Mouse (Mus musculus) heart, adult 18-20 months (tissue): Measurements from ENCODE around the gene S1pr1. TPM values are rescaled to one million over a fixed set of nuclear protein-coding genes. Genes with fewer than 3 reads are reported as not detected.
A peak's percentile ranks its signal among the peaks of the same experiment; 100 is the strongest.

Experiments used
- DNase-seq, 2 experiments: peaks; one replicate each; pipeline ENCODE4 v3.0.0; 2021 to 2022; ENCODE audit warnings: mixed read lengths in 1 of 2
- long read RNA-seq, 2 experiments: library from polyadenylated mRNA; stranded (forward); transcript quantifications; one replicate each; pipeline ENCODE4 v2.0.0; 2021
- total RNA-seq, 2 experiments: library from RNA; stranded (reverse); gene quantifications; 2 replicates each; pipeline ENCODE4 v1.2.3; 2021

Gene S1pr1
- total RNA-seq: 10 to 100 TPM; 66.2 to 69.4 TPM
- long read RNA-seq, experiment 1, transcript S1pr1-201 (2 exons, 3,046 nt): major isoform, 17 of 25 reads
- long read RNA-seq, experiment 1, partial matches to known transcripts: 0 of 25 reads
- long read RNA-seq, experiment 1, other reads (novel, unspliced or antisense): 8 of 25 reads
- long read RNA-seq, experiment 2, transcript S1pr1-201 (2 exons, 3,046 nt): major isoform, 9 of 13 reads
- long read RNA-seq, experiment 2, partial matches to known transcripts: 4 of 13 reads
- long read RNA-seq, experiment 2, other reads (novel, unspliced or antisense): 0 of 13 reads

DNA sequence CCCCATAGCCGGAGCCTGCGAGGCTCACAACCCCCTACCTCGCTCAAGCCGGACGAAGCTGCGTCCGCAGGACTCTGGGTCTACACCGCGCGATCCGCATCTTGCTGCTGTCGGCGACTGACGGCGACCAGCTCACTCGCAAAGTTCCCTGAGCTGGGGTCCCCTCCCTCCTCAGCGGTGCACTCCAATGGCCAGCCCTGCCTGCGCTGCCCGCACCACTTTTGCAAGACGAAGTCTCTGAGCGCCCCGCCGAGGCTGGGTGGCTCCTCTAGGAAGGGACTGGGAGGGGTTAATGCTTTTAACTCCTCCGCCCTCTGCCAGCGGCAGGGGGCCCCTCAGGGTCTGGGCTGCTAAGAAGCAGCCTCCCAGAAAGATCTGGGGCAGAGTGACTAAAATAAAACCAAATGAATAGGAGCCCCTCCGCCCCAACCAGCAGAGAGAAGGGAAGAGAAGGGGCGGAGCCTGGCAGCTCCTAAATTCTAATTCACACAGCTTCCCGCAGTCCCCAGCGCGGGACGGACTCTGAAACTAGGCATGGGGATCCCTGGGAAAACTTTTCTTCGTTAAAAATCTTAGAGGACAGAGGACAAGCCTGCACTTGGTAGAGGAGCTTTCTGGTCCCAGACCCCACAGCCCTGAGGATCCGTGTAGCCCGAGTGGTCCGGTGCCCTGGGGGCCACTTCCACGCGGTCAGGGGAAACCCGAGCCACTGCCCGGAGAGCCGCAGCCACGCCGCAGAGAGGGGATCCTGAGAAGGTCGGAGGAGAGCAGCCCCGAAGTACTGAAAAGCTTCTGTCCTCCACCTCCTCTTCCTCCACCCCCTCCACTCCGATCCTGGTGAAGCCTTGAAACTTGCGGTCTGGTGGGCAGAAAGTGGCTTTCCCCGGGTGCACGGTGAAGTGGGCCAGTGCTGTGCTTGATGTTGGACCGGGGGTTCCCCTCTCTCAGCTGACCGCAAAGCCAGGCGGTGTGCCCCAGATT, at the start of gene S1pr1:
Gene S1pr1 (minus strand): TSS at position 402 of the 981 bp plus-strand sequence.
- peak; percentile 85 to 93 for DNase-seq

DNA sequence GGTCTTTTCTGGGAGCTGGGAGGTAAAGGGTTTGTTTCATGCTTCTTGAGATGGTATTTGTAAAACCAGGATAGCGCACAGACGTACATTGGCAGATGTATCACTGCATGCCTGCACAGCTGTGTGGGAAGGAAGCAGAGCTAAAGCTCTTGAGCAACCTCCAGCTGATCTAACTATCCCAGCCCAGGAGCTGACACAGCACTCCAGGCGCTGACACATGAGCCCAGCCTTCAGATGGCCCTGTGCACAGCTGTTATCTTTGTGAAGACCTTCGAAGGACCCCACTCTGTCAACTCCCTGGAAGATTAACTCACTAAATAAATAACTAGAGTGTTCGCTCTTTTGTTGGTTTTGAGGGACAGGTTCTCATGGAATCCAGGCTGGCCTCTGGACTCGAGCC, 48.4 kb upstream of the S1pr1 start:
- peak; percentile 33 to 79 for DNase-seq

DNA sequence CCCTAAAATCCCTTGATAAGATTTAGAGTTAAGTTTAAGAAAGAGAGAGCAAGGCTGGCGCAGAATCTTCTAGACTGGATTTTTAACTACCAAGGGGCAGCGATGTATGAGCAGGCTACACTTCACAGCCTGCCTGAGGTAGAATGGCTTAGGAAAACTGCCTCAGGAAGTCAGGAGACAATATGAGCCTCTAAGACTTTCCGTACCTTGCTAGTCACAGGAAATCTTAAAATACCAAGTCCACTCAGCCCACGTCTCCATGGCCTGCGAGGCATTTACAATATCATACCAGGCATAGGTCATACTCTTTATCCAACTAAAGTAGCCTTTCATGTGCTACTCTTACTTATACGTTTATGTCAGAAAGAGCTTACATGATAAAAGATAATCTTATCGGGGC, 48.0 kb upstream of the S1pr1 start:
- peak in 1 of 2 experiments; percentile 37 for DNase-seq

DNA sequence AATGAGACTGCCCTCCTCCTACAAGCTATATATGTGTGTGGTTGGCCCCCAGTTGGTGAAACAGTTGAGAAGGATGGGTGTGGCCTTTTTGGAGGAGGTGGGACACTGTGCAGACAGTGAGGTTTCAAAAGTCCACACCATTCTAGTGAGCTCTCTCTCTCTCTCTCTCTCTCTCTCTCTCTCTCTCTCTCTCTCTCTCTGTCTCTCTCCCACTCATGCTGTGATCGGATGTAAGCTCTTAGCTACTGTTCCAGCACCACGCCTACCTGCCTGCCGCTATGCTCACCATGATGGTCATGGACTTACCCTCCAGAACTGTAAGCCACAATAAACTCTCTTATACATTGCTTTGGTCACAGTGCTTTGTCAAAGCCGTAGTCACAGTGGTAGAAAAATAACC, 44.8 kb upstream of the S1pr1 start:
- DNase-seq: no peak

DNA sequence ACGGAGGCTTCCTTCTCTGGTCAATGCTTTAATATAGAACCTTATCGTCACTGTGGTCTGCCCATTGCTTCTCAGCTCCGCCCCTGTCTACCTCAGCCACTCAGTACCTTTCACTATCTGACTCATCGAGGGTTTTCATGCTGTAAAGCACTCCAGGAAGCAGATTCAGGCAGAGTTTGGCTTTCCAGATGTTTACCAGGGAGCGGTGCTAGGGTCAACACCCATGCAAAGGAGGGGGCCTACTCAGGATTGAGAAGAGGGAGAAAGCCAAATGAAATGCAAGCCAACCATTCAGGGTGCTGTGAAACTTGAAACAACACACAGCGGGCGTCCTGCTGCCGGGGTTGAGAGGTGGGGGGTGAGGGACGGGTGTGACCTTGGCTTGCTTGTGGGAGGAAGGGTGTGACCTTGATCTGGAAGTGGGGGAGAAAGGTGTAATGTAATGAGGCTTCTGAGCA, 43.6 kb upstream of the S1pr1 start:
- DNase-seq: peak; percentile 59 to 84

DNA sequence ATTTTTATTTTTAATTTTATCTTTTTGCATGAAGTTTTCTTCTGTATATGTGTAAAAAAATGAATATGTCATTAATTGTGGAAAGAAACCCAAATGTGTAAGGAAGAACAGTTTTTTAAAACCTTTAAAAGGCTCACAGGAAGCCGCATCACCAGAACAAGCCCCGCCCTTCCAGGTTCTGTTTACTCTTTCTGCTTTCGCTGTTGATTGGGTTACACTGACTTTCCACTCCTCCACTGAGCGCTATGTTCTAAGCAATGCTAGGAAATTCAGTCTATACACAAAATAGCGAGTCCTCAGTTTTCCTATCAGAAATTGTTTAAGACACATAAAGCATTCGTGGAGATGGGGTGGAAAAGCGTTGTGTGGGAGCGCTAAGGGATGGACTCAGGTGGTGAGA, 39.6 kb upstream of the S1pr1 start:
- DNase-seq: no peak

DNA sequence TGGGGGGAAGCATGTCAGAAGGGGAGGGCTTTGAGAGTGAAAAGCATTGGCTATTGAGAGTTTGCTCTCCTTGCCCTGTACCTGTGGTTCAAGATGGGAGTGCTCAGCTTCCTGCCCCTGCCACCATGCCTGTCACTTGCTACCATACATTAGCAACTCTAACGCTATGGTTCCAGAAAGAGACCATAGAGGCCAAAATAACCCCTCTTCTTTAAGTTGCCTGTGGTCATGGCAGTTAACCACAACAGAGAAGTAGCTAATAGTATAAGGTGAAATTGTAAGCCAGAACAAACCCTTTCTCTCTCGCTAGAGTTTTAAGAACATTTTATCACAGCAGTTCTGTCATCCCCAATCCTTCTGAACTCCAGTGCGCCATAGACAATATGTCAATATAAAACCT, 35.5 kb upstream of the S1pr1 start:
- DNase-seq: no peak

DNA sequence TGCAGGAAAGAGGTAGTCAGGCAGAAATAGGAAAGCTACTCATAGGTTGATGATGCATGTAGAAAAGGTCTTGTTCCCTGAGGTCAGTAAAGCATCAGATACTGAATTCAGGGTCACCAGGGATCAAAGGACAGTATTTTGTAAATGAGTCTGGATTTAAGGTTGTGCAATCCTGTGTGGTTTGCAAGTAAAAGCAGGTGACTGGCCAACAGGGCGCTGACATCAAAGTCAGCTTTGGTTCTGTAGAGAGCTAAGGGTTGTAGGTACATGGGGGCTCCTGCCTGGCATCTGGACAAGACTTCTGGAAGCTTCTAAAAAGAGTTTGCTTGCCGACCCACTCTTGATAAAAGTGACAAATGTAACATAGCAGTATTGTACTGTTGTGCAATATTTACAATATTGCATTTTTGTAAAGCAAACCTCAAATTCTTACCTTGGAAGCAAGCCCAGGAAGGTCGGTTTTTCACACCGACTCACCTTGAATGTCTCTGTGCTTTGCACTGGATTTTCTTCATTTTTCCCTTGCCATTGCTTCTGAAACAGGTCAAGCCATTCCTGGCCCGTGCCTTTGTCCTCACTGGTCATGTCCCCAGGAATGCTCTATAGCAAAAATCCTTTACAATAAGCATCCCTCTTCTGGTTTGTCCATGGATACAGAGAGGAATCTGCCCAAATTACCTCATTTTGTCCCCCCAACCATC, 33.6 kb upstream of the S1pr1 start:
- DNase-seq: no peak

DNA sequence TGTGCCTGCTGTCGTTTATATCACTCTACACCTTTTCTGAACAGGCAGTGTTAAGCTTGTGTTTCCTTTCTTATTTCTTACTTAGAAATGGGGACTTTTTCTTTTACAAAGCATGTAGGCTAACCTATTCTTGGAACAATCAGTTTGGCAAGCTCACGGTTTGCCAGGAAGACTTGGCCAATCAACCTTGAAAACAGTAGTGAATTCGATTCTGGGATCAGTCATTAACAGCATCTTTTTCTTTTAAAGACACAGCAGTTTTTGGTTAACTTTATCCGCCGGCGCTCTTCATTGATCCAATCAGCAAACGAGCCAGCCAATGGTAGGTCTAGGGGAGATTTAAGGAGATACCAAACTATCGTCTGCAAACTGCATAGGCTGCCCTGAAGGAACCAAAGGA, 31.6 kb upstream of the S1pr1 start:
- no peak for DNase-seq

DNA sequence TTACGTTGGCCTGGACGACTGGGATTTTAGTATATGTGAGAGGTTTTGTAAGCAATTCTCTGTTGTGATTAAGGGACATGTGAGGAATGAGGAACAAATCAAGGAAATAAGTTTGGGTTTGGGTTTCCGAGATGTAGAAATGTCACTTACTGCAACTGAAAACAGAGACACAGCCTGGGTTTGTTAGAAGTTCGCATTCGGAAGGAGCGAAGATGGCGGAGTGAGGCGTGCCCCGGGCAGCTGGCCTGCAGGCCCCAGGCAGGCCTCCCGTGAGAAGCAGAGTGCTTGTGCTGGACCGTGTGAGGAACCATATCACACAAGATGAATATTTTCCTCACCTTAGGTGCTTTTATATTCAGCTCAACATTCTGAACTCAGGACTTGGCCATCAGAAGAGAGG, 30.2 kb upstream of the S1pr1 start:
- no peak for DNase-seq

DNA sequence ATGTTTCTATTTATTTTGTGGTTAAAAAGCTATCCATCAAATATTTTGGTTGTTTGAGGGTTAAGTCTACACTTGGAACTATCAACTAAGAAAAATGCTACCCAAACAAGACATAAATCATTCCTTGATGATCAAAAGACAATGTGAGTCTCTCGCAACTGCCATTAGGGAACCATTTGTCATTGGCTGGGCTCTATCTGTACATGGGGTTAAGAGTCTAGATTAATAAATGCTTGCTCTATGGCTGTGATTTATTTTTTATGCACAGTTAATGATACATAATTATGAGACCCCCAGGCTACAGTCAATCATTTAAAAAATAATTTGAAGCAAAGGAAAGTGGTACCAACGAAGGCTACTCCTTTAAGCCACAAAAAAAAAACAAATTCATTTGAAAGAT, 23.7 kb upstream of the S1pr1 start:
- DNase-seq: no peak

DNA sequence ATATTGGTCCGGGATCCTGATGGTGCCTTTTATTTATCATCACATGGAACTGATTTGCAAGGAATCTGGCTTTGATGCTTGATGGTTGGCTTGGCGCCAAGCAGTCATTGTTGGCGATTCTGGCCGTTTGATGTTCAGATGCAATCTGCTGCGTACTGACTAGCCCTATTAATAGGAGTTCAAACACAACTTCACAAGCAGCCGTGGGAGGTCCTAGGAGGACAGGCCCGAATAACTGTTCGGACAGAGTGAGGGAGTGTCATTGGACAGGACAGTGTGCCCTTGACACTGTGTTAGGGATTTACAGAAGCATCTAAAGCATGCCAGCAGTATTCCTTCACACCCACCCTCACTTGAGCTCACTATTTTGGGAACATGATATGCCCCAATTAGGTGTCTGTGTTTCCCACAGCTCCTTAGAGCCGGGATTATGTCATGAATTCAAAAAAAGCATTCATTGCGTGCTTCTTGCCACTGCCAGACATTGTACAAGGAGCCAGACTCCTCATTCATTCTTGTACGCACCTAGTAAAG, 23.0 kb upstream of the S1pr1 start:
- peak; percentile 37 to 48 for DNase-seq

DNA sequence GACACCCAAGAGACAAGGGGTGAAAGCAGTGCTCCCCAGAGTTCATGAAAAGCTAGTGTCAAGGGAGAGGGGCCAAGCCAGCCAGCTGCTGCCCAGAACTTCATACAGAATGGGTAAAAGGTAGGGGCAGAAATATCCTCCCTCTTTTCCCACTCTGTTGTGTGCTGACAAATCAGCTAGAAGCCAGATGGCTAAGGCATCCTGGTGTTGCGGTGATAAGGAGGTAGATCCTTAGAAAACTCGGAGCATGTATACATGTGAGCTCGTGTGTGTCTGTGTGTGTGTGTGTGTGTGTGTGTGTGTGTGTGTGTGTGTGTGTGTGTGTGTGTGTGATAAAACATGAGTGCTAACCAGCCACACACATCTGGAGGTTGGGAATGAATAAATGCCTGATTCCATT, 20.7 kb upstream of the S1pr1 start:
- no peak for DNase-seq

DNA sequence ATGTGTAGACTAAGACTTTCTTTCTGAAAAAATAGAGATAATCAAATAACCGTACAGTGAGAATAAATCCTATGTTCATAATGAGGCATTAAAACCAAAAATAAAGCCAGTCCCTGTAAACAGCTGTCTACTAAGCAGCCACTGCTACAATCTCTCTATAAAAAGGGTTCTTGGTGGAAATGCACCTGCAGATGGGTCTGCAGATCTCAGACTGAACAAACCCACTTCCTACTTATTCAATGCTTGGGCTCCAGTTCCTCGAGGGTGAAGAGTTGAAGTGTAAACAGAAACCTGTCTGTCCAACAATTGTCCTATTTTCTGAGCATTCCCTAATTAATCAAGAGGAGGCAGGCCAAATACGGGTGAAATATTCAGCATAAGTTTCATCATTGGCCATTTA, 20.0 kb upstream of the S1pr1 start:
- DNase-seq: no peak

DNA sequence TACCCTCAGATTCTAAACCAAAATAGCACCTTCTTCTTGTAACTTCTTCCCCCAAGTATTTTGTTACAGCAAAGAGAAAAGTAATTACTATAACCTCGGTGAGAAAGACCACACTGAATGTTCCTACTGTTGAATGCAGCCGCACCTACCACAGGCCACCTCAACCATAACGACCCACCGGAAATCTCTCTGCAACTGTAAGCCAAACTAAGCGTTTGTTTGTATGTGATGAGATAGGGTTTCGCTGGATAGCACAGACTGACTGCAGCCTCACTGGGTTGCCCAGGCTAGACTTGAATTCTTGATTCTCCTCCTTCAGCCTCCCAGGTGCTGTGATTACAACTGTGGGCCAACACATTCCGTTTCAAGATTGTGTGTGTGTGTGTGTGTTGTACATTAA, 15.5 kb upstream of the S1pr1 start:
- DNase-seq: no peak

DNA sequence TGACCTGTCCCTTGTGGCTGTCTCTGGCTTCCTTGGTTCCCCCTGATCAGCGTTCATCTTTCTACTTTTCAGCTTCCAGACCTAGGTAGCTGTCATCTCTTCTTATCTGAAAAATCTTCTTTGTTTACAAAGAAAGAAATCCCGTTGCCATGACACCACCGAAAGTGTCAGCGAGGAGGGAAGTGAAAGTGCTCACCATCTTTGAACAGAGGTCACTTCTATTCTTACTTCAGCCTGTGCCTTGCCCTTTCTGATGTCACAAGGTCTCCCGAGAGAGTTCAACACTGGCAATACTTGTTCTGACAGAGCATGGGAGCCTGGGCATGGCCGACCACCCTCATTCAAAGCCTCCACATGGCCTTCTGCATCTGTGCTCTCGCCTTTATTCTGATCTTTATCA, 14.3 kb upstream of the S1pr1 start:
- peak in 1 of 2 experiments; percentile 53 for DNase-seq

DNA sequence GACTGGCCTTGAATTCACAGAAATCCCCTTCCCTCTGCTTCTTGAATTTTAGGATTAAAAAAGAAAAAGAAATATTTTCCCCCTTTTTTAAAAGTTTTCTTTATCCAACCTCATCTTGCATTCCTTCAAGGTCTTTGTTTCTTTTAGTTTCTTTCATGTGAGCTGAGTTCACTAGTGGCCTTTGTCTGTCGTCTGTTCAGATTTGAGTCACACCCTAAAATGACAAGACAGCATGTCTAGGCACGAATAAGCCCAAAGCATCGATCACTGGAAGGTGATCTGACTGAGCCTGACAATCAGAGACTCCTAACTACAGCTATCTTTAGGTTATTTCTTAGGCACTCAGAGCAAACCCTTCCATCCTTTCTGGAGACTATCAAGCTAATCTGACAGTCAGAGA, 13.3 kb upstream of the S1pr1 start:
- no peak for DNase-seq

DNA sequence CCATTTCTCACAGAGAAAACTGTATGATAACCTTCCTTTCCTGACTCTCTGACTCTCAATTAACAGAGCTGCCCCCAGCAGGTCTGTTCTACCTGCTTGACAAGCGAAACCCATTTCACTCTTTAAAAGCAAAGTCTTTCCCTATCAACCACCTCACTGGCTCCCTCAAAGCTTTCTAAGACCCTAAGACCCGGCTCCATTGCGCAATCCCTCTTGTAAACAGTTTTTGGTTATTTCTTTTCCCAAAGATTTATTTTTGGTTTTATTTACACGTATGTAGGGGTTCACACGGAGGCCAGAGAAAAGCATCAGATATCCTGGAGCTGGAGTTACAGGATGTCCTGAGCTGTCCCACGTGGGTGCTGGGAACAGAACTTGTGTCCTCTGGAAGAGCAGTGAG, 4.0 kb upstream of the S1pr1 start:
- DNase-seq: no peak

DNA sequence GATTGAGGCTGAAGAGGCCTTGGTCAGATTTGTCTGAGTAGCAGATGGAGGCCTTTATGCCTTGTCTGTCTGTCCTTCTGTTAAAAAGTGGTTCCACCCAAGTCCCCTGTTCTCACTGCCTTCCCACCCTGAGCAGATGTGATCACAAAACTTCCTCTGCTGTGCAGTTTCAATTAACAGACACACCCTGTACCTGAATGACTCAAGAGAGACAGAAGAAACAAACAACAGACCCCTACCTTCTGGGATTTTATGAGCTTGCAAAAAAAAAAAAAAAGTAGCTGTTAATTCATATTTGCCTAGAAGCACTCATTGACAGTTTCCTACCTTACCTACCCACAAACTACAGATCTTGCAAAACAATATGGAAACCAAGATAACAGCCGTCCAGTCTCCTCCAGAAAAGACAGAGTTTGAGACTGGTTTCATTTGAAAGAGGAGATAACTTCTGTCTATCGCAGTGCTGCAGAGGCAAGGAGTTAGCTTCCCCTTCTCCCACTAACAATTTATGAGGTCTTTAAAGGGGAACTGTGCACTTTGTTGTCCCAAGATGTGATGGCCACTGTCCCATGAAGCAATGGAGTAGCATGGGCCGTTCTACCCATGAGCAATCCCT, 1.1 kb upstream of the S1pr1 start:
- DNase-seq: peak; percentile 29 to 35

DNA sequence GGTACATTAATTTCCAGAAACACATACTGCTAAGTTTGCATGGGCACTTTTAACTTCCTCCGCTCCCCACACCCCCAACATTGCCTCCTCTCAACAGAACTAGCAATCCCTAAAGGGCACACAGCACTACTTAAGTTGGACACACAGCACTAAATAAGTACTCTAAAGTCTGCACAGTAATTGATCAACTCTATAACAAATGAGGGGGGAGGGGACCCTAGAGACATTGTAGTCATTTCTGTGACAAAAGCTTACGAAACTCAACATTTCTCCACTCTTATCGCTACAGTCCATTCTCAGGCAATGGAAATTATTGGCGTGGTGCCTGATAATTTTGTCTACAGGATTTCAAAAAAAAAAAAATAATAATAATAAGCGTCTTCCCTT, 830 bp downstream of the S1pr1 start:
- peak; percentile 29 to 47 for DNase-seq

DNA sequence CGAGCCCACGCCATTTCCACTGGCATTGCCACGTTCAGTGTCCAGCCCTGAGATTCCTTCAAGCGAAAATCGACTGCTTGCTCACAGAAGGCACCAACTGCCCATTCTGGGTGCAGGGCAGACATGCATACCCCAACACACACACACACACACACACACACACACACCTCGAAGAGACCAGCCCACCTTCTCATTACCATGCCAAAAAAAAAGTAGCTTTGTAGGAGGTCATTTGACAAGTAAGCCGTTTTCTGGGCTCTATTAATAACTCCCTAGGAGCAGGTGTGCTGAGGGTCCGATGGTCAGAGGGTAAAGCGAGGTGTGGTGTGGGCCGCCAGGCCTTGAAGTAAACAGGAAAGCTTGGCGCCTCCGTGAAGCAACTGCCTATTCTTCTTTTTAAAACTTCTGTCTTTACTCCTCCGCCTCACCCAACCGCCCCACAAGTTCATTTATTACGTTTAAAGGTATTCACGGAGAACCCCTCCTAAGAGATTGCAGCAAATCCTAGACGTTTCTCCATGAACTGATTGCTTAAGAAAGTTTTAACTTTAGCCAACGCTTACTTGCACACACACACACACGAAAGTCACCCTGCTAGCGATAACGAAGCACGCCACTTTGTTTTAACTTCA, 1.3 kb downstream of the S1pr1 start:
- DNase-seq: peak in 1 of 2 experiments; percentile 56

DNA sequence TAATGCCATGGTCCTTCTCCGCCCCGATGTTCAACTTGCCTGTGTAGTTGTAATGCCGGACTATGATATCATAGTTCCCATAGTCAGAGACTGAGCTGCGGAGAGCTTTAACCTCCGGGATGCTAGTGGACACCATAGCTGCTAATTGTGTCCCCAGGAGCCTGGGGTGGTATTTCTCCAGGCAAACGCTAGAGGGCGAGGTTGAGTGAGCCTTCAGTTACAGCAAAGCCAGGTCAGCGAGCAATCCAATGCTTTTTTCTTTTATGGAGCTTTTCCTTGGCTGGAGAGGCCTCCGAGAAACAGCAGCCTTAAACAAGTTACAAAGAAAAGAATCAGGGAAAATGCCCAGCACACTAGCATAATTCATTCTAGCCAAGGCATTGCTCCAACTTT, 2.1 kb downstream of the S1pr1 start:
- DNase-seq: peak; percentile 90 to 91
